Mouse (Mus musculus) E14TG2a.4 (cell line): ENCODE results near the gene Pde2a.

Experiments
- CTCF ChIP-seq: conservative IDR thresholded peaks from 2 replicates; pipeline ENCODE4 v1.5.1; 2014; ENCODE audit warnings: low read length
- NANOG ChIP-seq: IDR thresholded peaks from 2 replicates; pipeline ENCODE4 v1.6.1; 2014; ENCODE audit warnings: borderline replicate concordance, low read length, mixed read lengths
- POU5F1 ChIP-seq: IDR thresholded peaks from 2 replicates; pipeline ENCODE4 v1.6.1; 2014; ENCODE audit warnings: low read length, borderline replicate concordance

DNA sequence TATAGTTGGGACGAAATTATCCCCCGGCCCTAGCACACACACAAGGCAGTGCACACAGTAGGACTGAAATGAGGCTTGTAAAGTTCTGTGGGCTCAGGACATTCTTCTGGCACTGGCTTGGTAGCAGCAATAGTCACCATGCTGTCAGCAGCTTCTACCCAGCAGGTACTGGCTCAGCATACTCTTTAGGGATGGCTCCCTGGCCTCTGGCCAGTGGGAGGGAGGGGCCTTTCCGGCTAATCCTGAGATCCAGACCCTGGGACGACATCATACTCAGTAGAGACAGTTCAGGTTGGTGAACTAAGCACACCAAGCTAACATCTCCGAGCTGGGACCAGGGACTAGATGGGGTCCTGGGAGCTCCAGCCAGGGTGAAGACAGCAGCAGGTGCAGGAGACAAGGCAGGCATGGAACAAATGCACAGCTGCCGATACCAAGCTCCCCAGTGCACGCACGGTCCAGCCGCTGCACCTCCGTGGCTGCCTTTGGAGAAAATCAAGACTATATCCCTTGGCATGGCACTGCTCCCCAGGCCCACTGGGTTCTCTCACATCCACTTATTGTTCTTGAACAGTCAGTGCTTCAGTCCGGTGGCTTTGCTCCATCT, 42.3 kb downstream of the Pde2a start:
- no peak for TF ChIP-seq CTCF
- TF ChIP-seq POU5F1: no peak
- TF ChIP-seq NANOG: no peak
